Mouse (Mus musculus) MEL (cell line): ENCODE results near the gene Plk3. TPM values are rescaled to one million over a fixed set of nuclear protein-coding genes. Genes with fewer than 3 reads are reported as not detected.

Experiments
- polyA plus RNA-seq, 2 experiments: library from polyadenylated mRNA; stranded (reverse) in 1 of 2; unstranded in 1 of 2; fragments of >175 nt in 1 of 2; fragments of >200 nt in 1 of 2; gene quantifications; 2 replicates each; pipeline versions ENCODE4 v1.2.1 to v1.2.4; 2012; ENCODE audit warnings: low replicate concordance in 2 of 2, low read depth in 1 of 2; ENCODE audit not compliant: insufficient read length in 2 of 2, insufficient read depth in 1 of 2, missing spikeins in 1 of 2
- total RNA-seq: library from RNA; depleted of rRNA; stranded (reverse); fragments of 300-350 nt; gene quantifications from 2 replicates; pipeline ENCODE4 v1.2.3, GENCODE M21; 2012; rRNA removed

Gene Plk3
- total and polyA plus RNA-seq, 3 experiments = 5.3 to 13.8 TPM; not detected in 1

Other genes with a start within 250 kb of the Plk3 start
- 72.0 and 108 TPM in 2 replicates for gene Urod, start 139.6 kb downstream of the Plk3 start, total RNA-seq
- 100 to 1,000 TPM; 132 to 645 TPM for gene Urod, start 139.6 kb downstream of the Plk3 start, polyA plus RNA-seq
- gene Hectd3, start 138.6 kb downstream of the Plk3 start, total RNA-seq = 9.8 TPM in 2 replicates
- 10 to 100 TPM in 1 of 2 experiments, not detected in 1; 19.1 TPM for gene Hectd3, start 138.6 kb downstream of the Plk3 start, polyA plus RNA-seq
- 75.4 and 79.3 TPM in 2 replicates for gene Eif2b3, start 114.6 kb downstream of the Plk3 start, total RNA-seq
- gene Eif2b3, start 114.6 kb downstream of the Plk3 start, polyA plus RNA-seq = 10 to 100 TPM in 1 of 2 experiments, not detected in 1; 77.5 TPM
- not detected in 2 replicates for gene Ptch2, start 37.9 kb downstream of the Plk3 start, total RNA-seq
- under 1 TPM in 1 of 2 experiments, not detected in 1; 0.33 TPM for gene Ptch2, start 37.9 kb downstream of the Plk3 start, polyA plus RNA-seq
- 12.1 and 13.6 TPM in 2 replicates for gene Btbd19, start 8.2 kb downstream of the Plk3 start, total RNA-seq
- 10 to 100 TPM in 1 of 2 experiments, not detected in 1; 22.6 TPM for gene Btbd19, start 8.2 kb downstream of the Plk3 start, polyA plus RNA-seq
- gene Tctex1d4, start 7.2 kb downstream of the Plk3 start, total RNA-seq = 0.31 and 0.62 TPM in 2 replicates
- 1 to 10 TPM in 1 of 2 experiments, not detected in 1; 1.3 TPM for gene Tctex1d4, start 7.2 kb downstream of the Plk3 start, polyA plus RNA-seq
- 4,560 and 5,186 TPM in 2 replicates for gene Rps8, start 22.3 kb upstream of the Plk3 start, total RNA-seq
- gene Rps8, start 22.3 kb upstream of the Plk3 start, polyA plus RNA-seq = 1,000 to 10,000 TPM; 1,132 to 1,156 TPM
- 32.6 and 36.7 TPM in 2 replicates for gene Kif2c, start 48.7 kb upstream of the Plk3 start, total RNA-seq
- gene Kif2c, start 48.7 kb upstream of the Plk3 start, polyA plus RNA-seq = 10 to 100 TPM in 1 of 2 experiments, not detected in 1; 45.1 TPM
- gene Tmem53, start 118.0 kb upstream of the Plk3 start, total RNA-seq = 0.36 and 0.65 TPM in 2 replicates
- gene Tmem53, start 118.0 kb upstream of the Plk3 start, polyA plus RNA-seq = 1 to 10 TPM in 1 of 2 experiments, not detected in 1; 1.3 TPM
- gene Armh1, start 118.2 kb upstream of the Plk3 start, total RNA-seq = not detected in 2 replicates
- not detected for gene Armh1, start 118.2 kb upstream of the Plk3 start, polyA plus RNA-seq